Mouse (Mus musculus) heart, adult 2 months (tissue): ENCODE data around the gene Wars2. TPM values are rescaled to one million over a fixed set of nuclear protein-coding genes. Genes with fewer than 3 reads are reported as not detected.
A peak's percentile ranks its signal among the peaks of the same experiment; 100 is the strongest.

Experiments
- DNase-seq, 2 experiments: peaks; one replicate each; pipeline ENCODE4 v3.0.0; 2021
- H3K27ac ChIP-seq: fragments of 200-600 bp; 2 replicates; pipeline ENCODE4 v1.8.1; 2022
- H3K27me3 ChIP-seq: fragments of 200-500 bp; 2 replicates; pipeline ENCODE4 v1.6.1; 2012; ENCODE audit warnings: mild to moderate bottlenecking, low read length, inconsistent platforms, mixed read lengths; ENCODE audit not compliant: control insufficient read depth, insufficient read depth
- H3K36me3 ChIP-seq: fragments of 200-500 bp; 2 replicates; pipeline ENCODE4 v1.6.1; 2012; ENCODE audit warnings: low read length, inconsistent platforms; ENCODE audit not compliant: control insufficient read depth, insufficient read depth
- H3K4me1 ChIP-seq: fragments of 200-500 bp; 2 replicates; pipeline ENCODE4 v1.6.1; 2011; ENCODE audit warnings: low read length; ENCODE audit not compliant: control insufficient read depth, insufficient read depth
- H3K4me3 ChIP-seq: fragments of 200-600 bp; 2 replicates; pipeline ENCODE4 v1.8.1; 2022
- H3K79me2 ChIP-seq: fragments of 200-500 bp; replicated peaks from 2 replicates; pipeline ENCODE4 v1.6.1; 2012; ENCODE audit warnings: mild to moderate bottlenecking, inconsistent platforms, low read length, moderate library complexity, mixed read lengths; ENCODE audit not compliant: control insufficient read depth, insufficient read depth
- H3K9ac ChIP-seq: fragments of 200-500 bp; 2 replicates; pipeline ENCODE4 v1.6.1; 2012; ENCODE audit warnings: low read depth, mild to moderate bottlenecking, control low read depth, inconsistent platforms, low read length, mixed read lengths
- CTCF ChIP-seq: fragments of 200-600 bp; IDR thresholded peaks from 2 replicates; pipeline ENCODE4 v1.8.1; 2022; ENCODE audit warnings: antibody characterized with exemption, mild to moderate bottlenecking, moderate library complexity
- EP300 ChIP-seq: fragments of 200-500 bp; IDR thresholded peaks from 2 replicates; pipeline ENCODE4 v1.6.1; 2011; ENCODE audit warnings: low read depth, low read length, control low read depth; ENCODE audit not compliant: insufficient read depth
- POLR2A ChIP-seq: fragments of 200-500 bp; IDR thresholded peaks from 2 replicates; pipeline ENCODE4 v1.6.1; 2011; ENCODE audit warnings: mild to moderate bottlenecking, low read depth, low read length, control low read depth; ENCODE audit not compliant: insufficient read depth
- WGBS: fragments of 180-500 bp; shearing (Covaris S2); methylation state at CpG from one replicate; pipeline ENCODE4 v1.1.7; 2018; 5-methylcytosine and 5-hydroxymethylcytosine counted together
- intact Hi-C: fragments of 180-260 bp; cut with DNase I; formaldehyde crosslinking; loops from one replicate; pipeline ENCODE4 v1.15.1; 2025
- polyA plus RNA-seq: library from polyadenylated mRNA; depleted of rRNA; stranded (reverse); fragments of >200 nt; gene quantifications from 2 replicates; pipeline ENCODE4 v1.2.3, GENCODE M21; 2012
- total RNA-seq, 2 experiments: library from RNA; stranded (reverse); gene quantifications; 2 replicates each; pipeline ENCODE4 v1.2.3; 2021

The Wars2 gene
- total and polyA plus RNA-seq, 3 experiments = 3.5 to 6.6 (median 6.4) TPM

GRCm38 (mm10) chr3:99253497-99254451 lies 112.9 kb downstream of the Wars2 start:
- Histone ChIP-seq H3K36me3 (no peaks in the 10 kb centered on the region), H3K79me2 (no peaks in the 10 kb centered on the region), H3K9ac (peak overlapping the region; percentile 44; the same call in 1 of the 2 replicates), H3K4me1 (no peaks in the 10 kb centered on the region), H3K27ac (no peak overlapping the region), H3K27me3 (peaks cover 53% of the 10 kb centered on the region), H3K4me3 (peak overlapping the region; percentile 51)
- DNase-seq = peak; percentile 33 to 64
- intact Hi-C loops = loop anchor here (10.0 kb wide), 1 partner anchor 571 kb away; no protein-coding TSS in a partner anchor
- 1% methylated on average over 73 of the region's 73 CpGs for WGBS
- TF ChIP-seq CTCF = no peak
- no peak for TF ChIP-seq EP300
- TF ChIP-seq POLR2A = no peak

GRCm38 (mm10) chr3:99254559-99255151 lies 113.8 kb downstream of the Wars2 start:
- intact Hi-C loops = loop anchor here (10.0 kb wide), 1 partner anchor 570 kb away; no protein-coding TSS in a partner anchor
- no peak overlapping the region for H3K27ac ChIP-seq
- H3K4me3 ChIP-seq = no peak overlapping the region
- no peaks in the 10 kb centered on the region for H3K36me3 ChIP-seq
- no peak overlapping the region for H3K9ac ChIP-seq
- no peak for DNase-seq
- peaks cover 48% of the 10 kb centered on the region for H3K27me3 ChIP-seq
- TF ChIP-seq EP300 (no peak), POLR2A (no peak), CTCF (no peak)
- H3K4me1 ChIP-seq = no peaks in the 10 kb centered on the region
- 10% methylated on average over 15 of the region's 15 CpGs for WGBS
- no peaks in the 10 kb centered on the region for H3K79me2 ChIP-seq

GRCm38 (mm10) chr3:99255411-99256365 lies 114.8 kb downstream of the Wars2 start:
- Histone ChIP-seq H3K36me3 (no peaks in the 10 kb centered on the region), H3K27me3 (peaks cover 47% of the 10 kb centered on the region), H3K9ac (no peak overlapping the region), H3K4me3 (no peak overlapping the region), H3K79me2 (no peaks in the 10 kb centered on the region), H3K27ac (no peak overlapping the region), H3K4me1 (no peaks in the 10 kb centered on the region)
- DNase-seq = no peak
- intact Hi-C loops = loop anchor here (10.0 kb wide), 1 partner anchor 569 kb away; no protein-coding TSS in a partner anchor
- 17% methylated on average over 11 of the region's 11 CpGs for WGBS
- TF ChIP-seq CTCF = no peak
- TF ChIP-seq EP300 = no peak
- TF ChIP-seq POLR2A = no peak

GRCm38 (mm10) chr3:99256366-99256750 lies 115.5 kb downstream of the Wars2 start:
- Histone ChIP-seq H3K27ac (no peak overlapping the region), H3K79me2 (no peaks in the 10 kb centered on the region), H3K4me1 (no peaks in the 10 kb centered on the region), H3K4me3 (no peak overlapping the region), H3K36me3 (no peaks in the 10 kb centered on the region), H3K9ac (no peak overlapping the region), H3K27me3 (peaks cover 44% of the 10 kb centered on the region)
- no peak for TF ChIP-seq EP300
- 14% methylated on average over 11 of the region's 11 CpGs for WGBS
- no peak for DNase-seq
- intact Hi-C loops = loop anchor here (10.0 kb wide), 1 partner anchor 568 kb away; no protein-coding TSS in a partner anchor

GRCm38 (mm10) chr3:99256766-99257165 lies 115.9 kb downstream of the Wars2 start:
- Histone ChIP-seq H3K27ac (no peak overlapping the region), H3K9ac (no peak overlapping the region), H3K36me3 (no peaks in the 10 kb centered on the region), H3K27me3 (peaks cover 47% of the 10 kb centered on the region), H3K4me3 (no peak overlapping the region), H3K79me2 (no peaks in the 10 kb centered on the region), H3K4me1 (no peaks in the 10 kb centered on the region)
- 13% methylated on average over 20 of the region's 20 CpGs for WGBS
- TF ChIP-seq EP300 (no peak), CTCF (no peak), POLR2A (no peak)
- intact Hi-C loops = loop anchor here (10.0 kb wide), 1 partner anchor 568 kb away; no protein-coding TSS in a partner anchor
- no peak for DNase-seq
